Mouse (Mus musculus) gastrocnemius, adult 8-10 months (tissue): ENCODE measurements around the gene Arl5c. TPM values are rescaled to one million over a fixed set of nuclear protein-coding genes. Genes with fewer than 3 reads are reported as not detected.

Source experiments
- microRNA-seq: library from miRNA; unstranded; fragments of <30 nt; microRNA quantifications from one replicate; pipeline ENCODE4 v1.2.0, GENCODE M21; 2022
- total RNA-seq, 4 experiments: library from RNA; stranded (reverse); gene quantifications; 2 replicates each; pipeline ENCODE4 v1.2.4; 2022

Gene Arl5c
- total RNA-seq, 4 experiments from 2014 or later = 0.18 to 0.19 TPM; not detected in 2

Small RNA genes within 50 kb of the gene (microRNA-seq; reads per million reads assigned to microRNA genes)
- gene Gm22461 (not detected), gene Gm27597 (not detected)

Other genes starting within 250 kb of the Arl5c start
- gene Cwc25, start 229.6 kb downstream of the Arl5c start, total RNA-seq = 1 to 10 TPM; 3.2 to 5.9 (median 4.7) TPM
- gene 1700001P01Rik, start 220.3 kb downstream of the Arl5c start, total RNA-seq = not detected
- gene Rpl23, start 213.7 kb downstream of the Arl5c start, total RNA-seq = 100 to 1,000 TPM; 371 to 534 (median 431) TPM
- 10 to 100 TPM in 2 of 4 experiments, 1 to 10 TPM in 2; 5.9 to 11.2 (median 9.0) TPM for gene Lasp1, start 197.2 kb downstream of the Arl5c start, total RNA-seq
- under 1 TPM; 0.19 to 0.51 (median 0.32) TPM for gene B230217C12Rik, start 155.4 kb downstream of the Arl5c start, total RNA-seq
- gene Fbxo47, start 112.0 kb downstream of the Arl5c start, total RNA-seq = under 1 TPM in 3 of 4 experiments, not detected in 1; 0.15 to 0.48 (median 0.46) TPM
- 1 to 10 TPM; 1.3 to 3.4 (median 1.9) TPM for gene Plxdc1, start 9.7 kb downstream of the Arl5c start, total RNA-seq
- gene Cacnb1, start 26.9 kb upstream of the Arl5c start, total RNA-seq = 100 to 1,000 TPM; 172 to 203 (median 187) TPM
- gene Rpl19, start 30.5 kb upstream of the Arl5c start, total RNA-seq = 100 to 1,000 TPM; 364 to 479 (median 402) TPM
- under 1 TPM in 2 of 4 experiments, not detected in 2; 0.11 to 0.70 TPM for gene Stac2, start 57.3 kb upstream of the Arl5c start, total RNA-seq
- gene Fbxl20, start 154.2 kb upstream of the Arl5c start, total RNA-seq = 10 to 100 TPM in 2 of 4 experiments, 1 to 10 TPM in 2; 8.0 to 12.4 (median 9.4) TPM
- 10 to 100 TPM; 21.4 to 28.2 (median 25.6) TPM for gene Med1, start 197.1 kb upstream of the Arl5c start, total RNA-seq
- 10 to 100 TPM; 10.5 to 15.2 (median 11.3) TPM for gene Cdk12, start 206.9 kb upstream of the Arl5c start, total RNA-seq